Mouse (Mus musculus) ES-Bruce4 (cell line): ENCODE measurements around the gene Dnmbp.

Source experiments
- CTCF ChIP-seq: IDR thresholded peaks from one replicate; pipeline ENCODE4 v1.8.1; 2011; ENCODE audit warnings: low read depth, low read length
- EP300 ChIP-seq: IDR thresholded peaks from 2 replicates; pipeline ENCODE4 v1.6.1; 2011; ENCODE audit warnings: low read depth, low read length; ENCODE audit not compliant: insufficient read depth
- POLR2A ChIP-seq: IDR thresholded peaks from one replicate; pipeline ENCODE4 v1.8.1; 2011; ENCODE audit warnings: low read length; ENCODE audit not compliant: insufficient read depth

GRCm38 (mm10) chr19:43803866-43804265 is 136.1 kb downstream of the Dnmbp start:
- TF ChIP-seq CTCF (no peak), POLR2A (no peak), EP300 (no peak)
